Mouse (Mus musculus) kidney, adult 9 months (tissue): ENCODE data around the gene H2afb3.
A peak's percentile ranks its signal among the peaks of the same experiment; 100 is the strongest.
"Not testable (repeated sequence)": the region's sequence is repeated elsewhere in the genome, so short reads cannot be mapped to it uniquely, and the experiment has no call there.

ENCODE experiments used
- DNase-seq: peaks from one replicate; pipeline ENCODE4 v3.0.0; 2022

Gene H2afb3

GRCm38 (mm10) chrX:120312995-120313394 lies at the start of gene H2afb3:
TSS of gene H2afb3 (minus strand) at chrX:120313095.
- DNase-seq = not testable (repeated sequence)

- no peak for DNase-seq
These were observed 11.3 kb downstream of the H2afb3 start for GRCm38 (mm10) chrX:120301469-120302175.

GRCm38 (mm10) chrX:120292832-120293750 lies 19.8 kb downstream of the H2afb3 start:
- DNase-seq = no peak

GRCm38 (mm10) chrX:120291696-120292095 lies 21.2 kb downstream of the H2afb3 start:
- DNase-seq = no peak

GRCm38 (mm10) chrX:120290900-120291280 lies 22.0 kb downstream of the H2afb3 start:
- DNase-seq = no peak

GRCm38 (mm10) chrX:120290011-120290899 lies 22.6 kb downstream of the H2afb3 start, which contains the start of gene Pcdh11x:
TSS of gene Pcdh11x (plus strand) at chrX:120290259.
- peak; percentile 17 for DNase-seq

GRCm38 (mm10) chrX:120287502-120287901 lies 25.4 kb downstream of the H2afb3 start:
- DNase-seq = peak; percentile 2

- DNase-seq = peak; percentile 2
These were observed 27.4 kb downstream of the H2afb3 start for GRCm38 (mm10) chrX:120285522-120285921.
